Mouse (Mus musculus): ENCODE data around the gene Rpl41. TPM values are rescaled to one million over a fixed set of nuclear protein-coding genes. Genes with fewer than 3 reads are reported as not detected.

Gene Rpl41
- 2,862 and 3,188 TPM in 2 replicates for polyA plus RNA-seq (2011; ENCODE audit: insufficient read length, low read depth, missing spikeins)

- Histone ChIP-seq H3K4me1 (ENCODE audit: control insufficient read depth, insufficient read depth, low read length) (peaks cover 2% of the 10 kb centered on the region; the same call in 1 of the 2 replicates), H3K27ac (ENCODE audit: insufficient read depth, low read length) (peak within 1 kb of the TSS; percentile 92), H3K4me3 (ENCODE audit: insufficient read depth, low read length) (peak within 1 kb of the TSS; percentile 77)
- TF ChIP-seq POLR2A (IDR thresholded peaks at IDR 0.05; ENCODE audit: low read depth, low read length) = peak; percentile 100
- no peak for TF ChIP-seq CTCF (IDR thresholded peaks at IDR 0.05; ENCODE audit: borderline replicate concordance, insufficient read depth, low read length)
Measured at GRCm38 (mm10) chr10:128548947-128549681, at the start of gene Rpl41. Rpl41 (minus strand) TSS chr10:128549305.

- H3K4me3 ChIP-seq (ENCODE audit: insufficient read depth, low read length) = no peak overlapping the region
- TF ChIP-seq POLR2A (IDR thresholded peaks at IDR 0.05; ENCODE audit: low read depth, low read length) = no peak
- TF ChIP-seq CTCF (IDR thresholded peaks at IDR 0.05; ENCODE audit: borderline replicate concordance, insufficient read depth, low read length) = no peak
- no peak overlapping the region for H3K27ac ChIP-seq (ENCODE audit: insufficient read depth, low read length)
- H3K4me1 ChIP-seq (ENCODE audit: control insufficient read depth, insufficient read depth, low read length) = no peaks in the 10 kb centered on the region; the same call in 1 of the 2 replicates
Measured at GRCm38 (mm10) chr10:128598476-128598875, 49.4 kb upstream of the Rpl41 start.

GRCm38 (mm10) chr10:128592797-128593196 lies 43.7 kb upstream of the Rpl41 start:
- TF ChIP-seq POLR2A (IDR thresholded peaks at IDR 0.05; ENCODE audit: low read depth, low read length) (no peak), CTCF (IDR thresholded peaks at IDR 0.05; ENCODE audit: borderline replicate concordance, insufficient read depth, low read length) (no peak)
- no peaks in the 10 kb centered on the region for H3K4me1 ChIP-seq (ENCODE audit: control insufficient read depth, insufficient read depth, low read length)
- H3K27ac ChIP-seq (ENCODE audit: insufficient read depth, low read length) = no peak overlapping the region
- no peak overlapping the region for H3K4me3 ChIP-seq (ENCODE audit: insufficient read depth, low read length)

- Histone ChIP-seq H3K27ac (ENCODE audit: insufficient read depth, low read length) (no peak overlapping the region), H3K4me3 (ENCODE audit: insufficient read depth, low read length) (no peak overlapping the region), H3K4me1 (ENCODE audit: control insufficient read depth, insufficient read depth, low read length) (no peaks in the 10 kb centered on the region)
- TF ChIP-seq CTCF (IDR thresholded peaks at IDR 0.05; ENCODE audit: borderline replicate concordance, insufficient read depth, low read length) (no peak), POLR2A (IDR thresholded peaks at IDR 0.05; ENCODE audit: low read depth, low read length) (no peak)
Measured at GRCm38 (mm10) chr10:128591436-128591835, 42.3 kb upstream of the Rpl41 start.

GRCm38 (mm10) chr10:128590193-128590690 lies 41.1 kb upstream of the Rpl41 start:
- Histone ChIP-seq H3K4me1 (ENCODE audit: control insufficient read depth, insufficient read depth, low read length) (no peaks in the 10 kb centered on the region), H3K4me3 (ENCODE audit: insufficient read depth, low read length) (peak overlapping the region; percentile 73), H3K27ac (ENCODE audit: insufficient read depth, low read length) (no peak overlapping the region)
- TF ChIP-seq POLR2A (IDR thresholded peaks at IDR 0.05; ENCODE audit: low read depth, low read length) = no peak
- TF ChIP-seq CTCF (IDR thresholded peaks at IDR 0.05; ENCODE audit: borderline replicate concordance, insufficient read depth, low read length) = peak; percentile 62

GRCm38 (mm10) chr10:128589464-128590192 lies 40.5 kb upstream of the Rpl41 start, which contains the start of gene Erbb3:
Erbb3 (minus strand) TSS chr10:128589652.
- Histone ChIP-seq H3K4me1 (ENCODE audit: control insufficient read depth, insufficient read depth, low read length) (no peaks in the 10 kb centered on the region), H3K4me3 (ENCODE audit: insufficient read depth, low read length) (peak within 1 kb of the TSS; percentile 73), H3K27ac (ENCODE audit: insufficient read depth, low read length) (no peak within 1 kb of the TSS)
- TF ChIP-seq POLR2A (IDR thresholded peaks at IDR 0.05; ENCODE audit: low read depth, low read length) = no peak
- no peak for TF ChIP-seq CTCF (IDR thresholded peaks at IDR 0.05; ENCODE audit: borderline replicate concordance, insufficient read depth, low read length)

- H3K27ac ChIP-seq (ENCODE audit: insufficient read depth, low read length) = no peak overlapping the region
- peak overlapping the region; percentile 73 for H3K4me3 ChIP-seq (ENCODE audit: insufficient read depth, low read length)
- no peaks in the 10 kb centered on the region for H3K4me1 ChIP-seq (ENCODE audit: control insufficient read depth, insufficient read depth, low read length)
- TF ChIP-seq CTCF (IDR thresholded peaks at IDR 0.05; ENCODE audit: borderline replicate concordance, insufficient read depth, low read length) (no peak), POLR2A (IDR thresholded peaks at IDR 0.05; ENCODE audit: low read depth, low read length) (no peak)
Measured at GRCm38 (mm10) chr10:128588775-128589463, 39.8 kb upstream of the Rpl41 start.

- TF ChIP-seq CTCF (IDR thresholded peaks at IDR 0.05; ENCODE audit: borderline replicate concordance, insufficient read depth, low read length) (no peak), POLR2A (IDR thresholded peaks at IDR 0.05; ENCODE audit: low read depth, low read length) (no peak)
- Histone ChIP-seq H3K4me3 (ENCODE audit: insufficient read depth, low read length) (no peak overlapping the region), H3K4me1 (ENCODE audit: control insufficient read depth, insufficient read depth, low read length) (no peaks in the 10 kb centered on the region), H3K27ac (ENCODE audit: insufficient read depth, low read length) (no peak overlapping the region)
Measured at GRCm38 (mm10) chr10:128588136-128588535, 39.0 kb upstream of the Rpl41 start.

GRCm38 (mm10) chr10:128587697-128588096 lies 38.6 kb upstream of the Rpl41 start:
- no peak overlapping the region for H3K4me3 ChIP-seq (ENCODE audit: insufficient read depth, low read length)
- TF ChIP-seq CTCF (IDR thresholded peaks at IDR 0.05; ENCODE audit: borderline replicate concordance, insufficient read depth, low read length) (no peak), POLR2A (IDR thresholded peaks at IDR 0.05; ENCODE audit: low read depth, low read length) (no peak)
- no peaks in the 10 kb centered on the region for H3K4me1 ChIP-seq (ENCODE audit: control insufficient read depth, insufficient read depth, low read length)
- no peak overlapping the region for H3K27ac ChIP-seq (ENCODE audit: insufficient read depth, low read length)

All from embryonic fibroblast, embryonic 13.5 days (primary cell).